Mouse (Mus musculus): Measurements from ENCODE around the gene Mta3. TPM values are rescaled to one million over a fixed set of nuclear protein-coding genes. Genes with fewer than 3 reads are reported as not detected.
"Not testable (repeated sequence)": the region's sequence is repeated elsewhere in the genome, so short reads cannot be mapped to it uniquely, and the experiment has no call there.

Mta3 gene
- polyA plus RNA-seq, 1 experiment from 2014 or later, result 40.3 TPM

GRCm38 (mm10) chr17:83695785-83696184 is 10.2 kb upstream of the Mta3 start:
- Histone ChIP-seq H3K27ac (no peak overlapping the region), H3K27me3 (ENCODE audit: insufficient read depth, poor library complexity, severe bottlenecking) (no peaks in the 10 kb centered on the region), H3K4me3 (no peak overlapping the region), H3K4me1 (replicated peaks) (0 out of 2 replicates have a peak, but pooled peaks cover 3% of the 10 kb centered on the region), H3K9me3 (no peaks in the 10 kb centered on the region), H3K36me3 (no peaks in the 10 kb centered on the region)
- no peak for DNase-seq (ENCODE audit: low spot score)
- 69% methylated on average over 2 of the region's 2 CpGs for WGBS

- Histone ChIP-seq H3K27ac (no peak overlapping the region), H3K9me3 (no peaks in the 10 kb centered on the region), H3K27me3 (ENCODE audit: insufficient read depth, poor library complexity, severe bottlenecking) (no peaks in the 10 kb centered on the region), H3K36me3 (no peaks in the 10 kb centered on the region), H3K4me3 (no peak overlapping the region), H3K4me1 (replicated peaks) (no peaks in the 10 kb centered on the region)
- no peak for DNase-seq (ENCODE audit: low spot score)
- WGBS, result 83% methylated on average over 8 of the region's 8 CpGs
Measured at GRCm38 (mm10) chr17:83699062-83699724, 6.8 kb upstream of the Mta3 start.

GRCm38 (mm10) chr17:83700125-83700524 is 5.8 kb upstream of the Mta3 start:
- DNase-seq (ENCODE audit: low spot score), result no peak
- WGBS, result 84% methylated on average over 9 of the region's 9 CpGs
- no peak overlapping the region for H3K27ac ChIP-seq
- H3K27me3 ChIP-seq (ENCODE audit: insufficient read depth, poor library complexity, severe bottlenecking), result no peaks in the 10 kb centered on the region
- no peaks in the 10 kb centered on the region for H3K36me3 ChIP-seq
- no peak overlapping the region for H3K4me3 ChIP-seq
- H3K9me3 ChIP-seq, result no peaks in the 10 kb centered on the region
- peaks cover under 1% of the 10 kb centered on the region for H3K4me1 ChIP-seq (replicated peaks)

GRCm38 (mm10) chr17:83704469-83704868 is 1.5 kb upstream of the Mta3 start:
- no peak overlapping the region for H3K4me3 ChIP-seq
- H3K9me3 ChIP-seq, result no peaks in the 10 kb centered on the region
- WGBS, result 86% methylated on average over 5 of the region's 5 CpGs
- H3K27me3 ChIP-seq (ENCODE audit: insufficient read depth, poor library complexity, severe bottlenecking), result no peaks in the 10 kb centered on the region
- H3K4me1 ChIP-seq (replicated peaks), result peaks cover 20% of the 10 kb centered on the region
- no peak overlapping the region for H3K27ac ChIP-seq
- DNase-seq (ENCODE audit: low spot score), result no peak
- 0 out of 2 replicates have a peak, but pooled peaks cover 7% of the 10 kb centered on the region for H3K36me3 ChIP-seq

- H3K27ac ChIP-seq, result peak overlapping the region; percentile 99
- peaks cover 20% of the 10 kb centered on the region for H3K4me1 ChIP-seq (replicated peaks)
- peak; percentile 72 for DNase-seq (ENCODE audit: low spot score)
- H3K4me3 ChIP-seq, result peak overlapping the region; percentile 86
- 2% methylated on average over 38 of the region's 38 CpGs for WGBS
- H3K36me3 ChIP-seq, result peaks cover 15% of the 10 kb centered on the region
- no peaks in the 10 kb centered on the region for H3K9me3 ChIP-seq
- H3K27me3 ChIP-seq (ENCODE audit: insufficient read depth, poor library complexity, severe bottlenecking), result no peaks in the 10 kb centered on the region
Measured at GRCm38 (mm10) chr17:83705352-83706115, 429 bp upstream of the Mta3 start.

GRCm38 (mm10) chr17:83706594-83707126 is 697 bp downstream of the Mta3 start:
- 3% methylated on average over 19 of the region's 19 CpGs for WGBS
- Histone ChIP-seq H3K4me1 (replicated peaks) (peaks cover 20% of the 10 kb centered on the region), H3K36me3 (peaks cover 22% of the 10 kb centered on the region), H3K4me3 (peak overlapping the region; percentile 86), H3K27me3 (ENCODE audit: insufficient read depth, poor library complexity, severe bottlenecking) (no peaks in the 10 kb centered on the region), H3K9me3 (no peaks in the 10 kb centered on the region), H3K27ac (peak overlapping the region; percentile 99)
- peak; percentile 53 for DNase-seq (ENCODE audit: low spot score)

GRCm38 (mm10) chr17:83707372-83707771 is 1.4 kb downstream of the Mta3 start:
- Histone ChIP-seq H3K4me1 (replicated peaks) (peaks cover 20% of the 10 kb centered on the region), H3K27me3 (ENCODE audit: insufficient read depth, poor library complexity, severe bottlenecking) (no peaks in the 10 kb centered on the region), H3K9me3 (no peaks in the 10 kb centered on the region), H3K36me3 (peaks cover 29% of the 10 kb centered on the region), H3K27ac (no peak overlapping the region), H3K4me3 (peak overlapping the region; percentile 86)
- 81% methylated on average over 4 of the region's 4 CpGs for WGBS
- DNase-seq (ENCODE audit: low spot score), result no peak

GRCm38 (mm10) chr17:83707846-83708245 is 1.9 kb downstream of the Mta3 start:
- no peak for DNase-seq (ENCODE audit: low spot score)
- 95% methylated on average over 6 of the region's 6 CpGs for WGBS
- Histone ChIP-seq H3K27ac (no peak overlapping the region), H3K36me3 (peaks cover 33% of the 10 kb centered on the region), H3K27me3 (ENCODE audit: insufficient read depth, poor library complexity, severe bottlenecking) (no peaks in the 10 kb centered on the region), H3K4me3 (no peak overlapping the region), H3K4me1 (replicated peaks) (peaks cover 20% of the 10 kb centered on the region), H3K9me3 (no peaks in the 10 kb centered on the region)

- H3K36me3 ChIP-seq, result peaks cover 35% of the 10 kb centered on the region
- no peaks in the 10 kb centered on the region for H3K9me3 ChIP-seq
- H3K27ac ChIP-seq, result no peak overlapping the region
- H3K27me3 ChIP-seq (ENCODE audit: insufficient read depth, poor library complexity, severe bottlenecking), result no peaks in the 10 kb centered on the region
- DNase-seq (ENCODE audit: low spot score), result no peak
- peaks cover 20% of the 10 kb centered on the region for H3K4me1 ChIP-seq (replicated peaks)
- 87% methylated on average over 10 of the region's 10 CpGs for WGBS
- no peak overlapping the region for H3K4me3 ChIP-seq
Measured at GRCm38 (mm10) chr17:83708256-83708655, 2.3 kb downstream of the Mta3 start.

- WGBS, result 88% methylated on average over 6 of the region's 6 CpGs
- H3K27ac ChIP-seq, result no peak overlapping the region
- peaks cover 35% of the 10 kb centered on the region for H3K36me3 ChIP-seq
- no peak overlapping the region for H3K4me3 ChIP-seq
- H3K27me3 ChIP-seq (ENCODE audit: insufficient read depth, poor library complexity, severe bottlenecking), result no peaks in the 10 kb centered on the region
- H3K4me1 ChIP-seq (replicated peaks), result peaks cover 20% of the 10 kb centered on the region
- no peak for DNase-seq (ENCODE audit: low spot score)
- H3K9me3 ChIP-seq, result no peaks in the 10 kb centered on the region
Measured at GRCm38 (mm10) chr17:83708891-83709290, 2.9 kb downstream of the Mta3 start.

- DNase-seq (ENCODE audit: low spot score), result not testable (repeated sequence)
Measured at GRCm38 (mm10) chr17:83709517-83709916, 3.6 kb downstream of the Mta3 start.

GRCm38 (mm10) chr17:83710639-83711038 is 4.7 kb downstream of the Mta3 start:
- 94% methylated on average over 8 of the region's 8 CpGs for WGBS
- H3K27me3 ChIP-seq (ENCODE audit: insufficient read depth, poor library complexity, severe bottlenecking), result no peaks in the 10 kb centered on the region
- H3K4me1 ChIP-seq (replicated peaks), result peaks cover 15% of the 10 kb centered on the region
- H3K9me3 ChIP-seq, result no peaks in the 10 kb centered on the region
- no peak overlapping the region for H3K4me3 ChIP-seq
- H3K36me3 ChIP-seq, result peaks cover 50% of the 10 kb centered on the region
- DNase-seq (ENCODE audit: low spot score), result no peak
- H3K27ac ChIP-seq, result no peak overlapping the region

More at GRCm38 (mm10) chr17:83709517-83709916, 3.6 kb downstream of the Mta3 start:
- WGBS, result 98% methylated on average over 3 of the region's 3 CpGs
- not testable (repeated sequence) for H3K27ac ChIP-seq; H3K9me3 ChIP-seq; H3K27me3 ChIP-seq (ENCODE audit: insufficient read depth, poor library complexity, severe bottlenecking); H3K4me3 ChIP-seq
- peaks cover 41% of the 10 kb centered on the region for H3K36me3 ChIP-seq
- H3K4me1 ChIP-seq (replicated peaks), result peaks cover 20% of the 10 kb centered on the region

GRCm38 (mm10) chr17:83712341-83712740 is 6.4 kb downstream of the Mta3 start:
- H3K27me3 ChIP-seq (ENCODE audit: insufficient read depth, poor library complexity, severe bottlenecking), result no peaks in the 10 kb centered on the region
- peaks cover 9% of the 10 kb centered on the region; the same call in 1 of the 2 replicates for H3K9me3 ChIP-seq
- WGBS, result 91% methylated on average over 9 of the region's 9 CpGs
- H3K36me3 ChIP-seq, result peaks cover 67% of the 10 kb centered on the region
- no peak overlapping the region for H3K27ac ChIP-seq
- peaks cover 3% of the 10 kb centered on the region; the same call in 1 of the 2 replicates for H3K4me1 ChIP-seq (replicated peaks)
- DNase-seq (ENCODE audit: low spot score), result no peak
- H3K4me3 ChIP-seq, result no peak overlapping the region

Data from hindbrain, embryonic 10.5 days (tissue).